Mouse (Mus musculus) MN1 (cell line): ENCODE measurements around the gene Klre1.
A peak's percentile ranks its signal among the peaks of the same experiment; 100 is the strongest.

Experiments used
- DNase-seq: peaks from one replicate; pipeline ENCODE4 v3.0.0-alpha.2; 2016; ENCODE audit warnings: low spot score

The Klre1 gene

DNA sequence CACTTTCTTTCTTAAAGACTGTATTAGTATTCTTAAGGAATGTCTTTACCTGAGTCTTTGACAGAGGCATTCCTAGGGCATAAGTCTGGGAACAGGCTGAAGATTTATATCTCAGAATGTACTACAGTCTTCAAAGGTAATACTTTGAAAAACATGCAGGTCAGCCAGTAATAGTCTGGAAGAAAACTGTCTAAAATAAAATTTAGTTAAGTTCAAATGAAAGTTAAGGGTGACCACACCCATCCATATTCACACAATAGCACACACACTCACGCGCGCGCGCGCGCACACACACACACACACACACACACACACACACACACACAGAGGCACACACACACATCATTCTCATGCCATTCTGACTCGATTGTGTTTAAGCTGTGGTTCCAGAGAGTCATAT is at the start of gene Klre1:
Gene Klre1, plus strand, starts transcription at position 301 of the 400 bp plus-strand sequence.
- no peak for DNase-seq

- DNase-seq, result no peak
These were observed 48.1 kb upstream of the Klre1 start for GRCm38 (mm10) chr6:129529605-129530004.

- DNase-seq, result no peak
These were observed 47.4 kb upstream of the Klre1 start for GRCm38 (mm10) chr6:129530261-129530660.

DNA sequence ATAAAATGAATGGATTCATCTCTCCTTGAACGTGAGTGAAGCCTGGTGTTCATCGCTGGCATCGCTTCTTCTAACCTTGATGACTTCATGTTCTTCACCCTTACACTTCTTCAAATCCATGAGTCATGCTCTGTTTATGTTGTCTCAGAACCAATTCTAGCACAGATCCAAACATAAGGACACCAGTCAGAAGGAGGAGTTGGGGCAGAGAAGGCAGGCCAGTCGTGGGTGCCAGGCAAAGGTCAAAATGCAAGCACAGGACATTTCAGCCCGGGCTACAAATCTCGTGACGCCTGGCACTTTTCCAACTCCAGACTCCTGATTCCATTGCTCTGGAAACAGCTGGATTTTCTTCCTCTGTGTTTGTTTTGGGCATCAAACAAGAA is 45.2 kb upstream of the Klre1 start:
- peak; percentile 88 for DNase-seq

DNA sequence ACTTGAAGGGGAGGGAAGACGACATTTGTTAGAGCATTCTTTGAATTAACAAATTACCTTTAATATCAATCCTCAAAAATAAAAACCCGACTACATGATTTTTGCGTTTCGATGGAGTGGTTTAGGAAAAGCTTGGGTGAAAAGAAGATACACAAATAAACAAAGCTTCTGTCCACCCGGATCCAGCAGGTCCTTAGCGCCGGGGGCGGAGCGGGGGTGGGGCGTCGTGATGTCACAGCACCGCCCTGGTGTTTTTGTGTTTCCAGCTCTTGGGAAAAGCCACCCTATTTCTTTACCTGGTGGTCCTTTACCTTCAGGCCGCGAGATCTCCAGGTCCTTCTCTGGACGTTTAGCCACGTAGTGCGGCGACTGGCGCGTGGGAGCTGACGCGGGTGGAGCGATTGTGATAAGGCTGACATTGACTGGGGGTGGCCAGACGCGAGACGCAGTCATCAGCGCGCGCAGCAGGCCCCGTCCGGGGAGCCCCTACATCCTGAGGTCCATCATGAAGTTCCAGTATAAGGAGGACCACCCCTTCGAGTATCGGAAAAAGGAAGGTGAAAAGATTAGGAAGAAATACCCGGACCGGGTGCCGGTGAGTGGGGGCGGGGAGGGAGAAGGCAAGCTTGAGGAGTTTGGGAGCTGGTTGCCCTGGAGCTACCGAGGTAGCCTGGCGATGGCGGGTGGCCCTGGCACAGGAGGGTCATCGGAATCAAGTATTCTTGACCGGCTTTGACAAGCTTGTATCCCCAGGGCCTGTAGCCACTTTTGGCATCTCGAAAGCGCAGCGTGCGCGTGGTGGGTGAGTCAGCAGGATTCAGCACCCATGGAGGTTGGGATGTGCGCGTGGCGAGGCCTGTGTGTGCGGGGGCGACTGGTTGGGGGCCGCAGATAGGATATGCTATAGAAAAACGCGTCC is 44.5 kb upstream of the Klre1 start, which contains the start of gene Gabarapl1:
Gene Gabarapl1, plus strand, starts transcription at position 219 of the 919 bp plus-strand sequence.
- DNase-seq, result peak; percentile 85

DNA sequence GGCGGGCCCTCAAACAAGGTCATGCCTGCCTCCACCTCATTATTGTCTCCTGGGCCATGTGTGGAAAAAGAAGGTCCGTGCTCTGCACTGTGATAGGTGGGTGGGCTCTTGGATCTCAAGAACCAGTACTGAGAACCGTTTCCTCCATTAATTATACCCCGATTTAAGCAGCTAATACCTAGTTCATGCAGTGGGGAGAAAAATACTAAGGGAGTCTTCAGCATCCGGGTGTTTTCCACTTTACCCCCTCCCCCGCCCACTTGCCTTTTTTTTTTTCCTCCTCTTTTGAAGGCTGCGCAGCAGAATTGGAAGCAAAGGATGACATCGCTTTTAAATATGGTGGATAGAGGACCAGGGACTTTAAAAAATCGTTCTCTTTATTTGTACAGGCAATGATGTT is 43.6 kb upstream of the Klre1 start:
- peak; percentile 59 for DNase-seq

DNA sequence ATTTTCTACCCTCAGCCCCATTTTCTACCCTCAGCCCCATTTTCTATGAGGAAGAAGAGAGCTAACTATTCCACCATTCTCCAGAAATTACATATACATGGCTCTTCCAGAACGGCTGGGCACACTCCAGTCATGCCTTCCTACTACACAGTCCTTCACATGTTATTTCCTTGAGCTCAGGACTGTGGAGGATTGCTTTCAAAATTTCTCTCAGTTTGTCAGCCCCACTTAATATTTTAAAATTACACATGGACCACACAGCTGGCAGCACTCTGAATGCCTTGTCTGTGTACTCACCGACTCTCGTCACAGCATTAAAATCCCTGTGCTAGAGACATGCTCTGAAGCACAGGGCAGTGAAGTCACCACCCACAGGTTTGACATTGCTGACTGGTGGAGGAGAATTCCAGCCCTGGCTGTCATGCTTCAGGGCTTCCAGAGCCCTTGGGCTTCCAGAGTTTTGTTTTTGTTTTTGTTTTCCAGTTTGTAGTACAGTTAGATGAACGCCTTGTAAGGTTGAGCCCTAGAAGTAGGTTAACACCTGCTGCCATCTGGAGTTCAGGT is 43.0 kb upstream of the Klre1 start:
- DNase-seq, result no peak

DNA sequence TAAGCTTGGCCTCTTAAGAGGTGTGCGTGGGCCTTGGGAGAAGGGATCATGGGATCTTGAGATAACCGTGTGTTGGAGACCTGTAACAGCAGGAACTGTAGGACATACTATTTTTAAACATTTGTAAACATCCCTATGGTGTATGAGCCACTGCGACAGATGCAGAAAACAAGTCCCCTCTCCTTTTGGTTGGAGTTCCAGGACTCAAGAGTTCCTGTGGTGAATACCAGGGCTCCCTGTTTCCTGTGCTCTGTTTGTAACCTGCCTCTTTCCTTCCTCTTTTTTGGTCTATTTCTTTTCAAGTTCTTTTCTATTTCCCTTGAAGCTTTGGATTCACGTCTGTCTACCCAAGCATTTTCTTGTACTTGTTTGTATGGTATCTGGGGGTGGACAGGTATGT is 42.0 kb upstream of the Klre1 start:
- DNase-seq, result no peak

DNA sequence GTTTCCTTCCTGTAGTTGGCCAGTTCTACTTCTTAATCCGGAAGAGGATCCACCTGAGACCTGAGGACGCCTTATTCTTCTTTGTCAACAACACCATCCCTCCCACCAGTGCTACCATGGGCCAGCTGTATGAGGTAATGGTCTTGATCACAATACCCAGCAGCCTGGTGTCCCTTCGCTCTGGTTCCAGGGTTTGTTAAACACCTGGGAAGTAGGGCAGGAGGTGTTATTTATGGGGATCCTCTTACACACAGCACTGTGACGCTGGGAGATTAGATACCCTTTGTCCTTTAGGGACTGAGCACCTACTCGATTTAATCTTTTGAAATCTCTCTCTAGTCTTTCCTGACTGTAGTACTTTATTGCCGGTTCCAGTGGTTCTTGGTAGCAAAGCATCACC is 39.1 kb upstream of the Klre1 start:
- DNase-seq, result no peak

- no peak for DNase-seq
These were observed 35.8 kb upstream of the Klre1 start for GRCm38 (mm10) chr6:129541931-129542330.

DNA sequence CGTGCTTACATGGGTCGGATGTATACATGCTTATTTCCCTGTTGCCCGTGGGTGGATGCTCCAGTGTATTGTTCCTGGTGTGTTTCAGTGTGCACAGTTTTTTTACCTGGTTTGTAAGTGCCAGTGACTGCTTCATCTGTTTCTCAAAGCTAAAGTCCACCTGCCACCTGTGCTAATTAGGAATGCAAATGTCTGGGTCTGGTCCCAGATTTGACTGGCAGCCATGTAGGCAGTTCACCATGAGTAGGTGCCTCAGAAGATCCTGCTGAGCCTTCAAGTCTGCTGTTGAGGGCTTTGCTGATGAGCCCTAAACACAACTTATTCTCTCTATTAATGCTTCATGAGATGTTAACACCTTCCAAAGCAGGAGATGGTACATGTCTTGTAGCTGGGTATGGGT is 35.2 kb upstream of the Klre1 start:
- no peak for DNase-seq

GRCm38 (mm10) chr6:129543709-129544606 is 33.7 kb upstream of the Klre1 start:
- peak; percentile 70 for DNase-seq

DNA sequence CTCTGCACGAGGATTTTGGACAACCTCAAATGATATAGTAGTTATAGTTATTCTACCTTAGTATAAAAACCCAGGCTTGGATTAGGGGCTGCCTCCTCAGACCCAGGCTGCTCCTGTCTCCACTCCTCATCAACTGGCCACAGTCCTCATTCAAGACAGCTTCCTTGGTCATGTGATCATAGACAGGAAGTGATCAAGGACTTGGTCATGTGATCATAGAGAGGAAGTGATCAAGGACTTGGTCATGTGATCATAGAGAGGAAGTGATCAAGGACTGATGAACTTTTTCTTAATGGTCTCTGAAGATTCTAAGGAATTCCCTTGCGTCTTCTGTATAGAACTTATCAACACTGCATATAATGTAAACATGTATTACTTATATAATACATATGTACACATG is 30.4 kb upstream of the Klre1 start:
- DNase-seq, result no peak

- DNase-seq, result no peak
These were observed 29.7 kb upstream of the Klre1 start for GRCm38 (mm10) chr6:129548009-129548408.

DNA sequence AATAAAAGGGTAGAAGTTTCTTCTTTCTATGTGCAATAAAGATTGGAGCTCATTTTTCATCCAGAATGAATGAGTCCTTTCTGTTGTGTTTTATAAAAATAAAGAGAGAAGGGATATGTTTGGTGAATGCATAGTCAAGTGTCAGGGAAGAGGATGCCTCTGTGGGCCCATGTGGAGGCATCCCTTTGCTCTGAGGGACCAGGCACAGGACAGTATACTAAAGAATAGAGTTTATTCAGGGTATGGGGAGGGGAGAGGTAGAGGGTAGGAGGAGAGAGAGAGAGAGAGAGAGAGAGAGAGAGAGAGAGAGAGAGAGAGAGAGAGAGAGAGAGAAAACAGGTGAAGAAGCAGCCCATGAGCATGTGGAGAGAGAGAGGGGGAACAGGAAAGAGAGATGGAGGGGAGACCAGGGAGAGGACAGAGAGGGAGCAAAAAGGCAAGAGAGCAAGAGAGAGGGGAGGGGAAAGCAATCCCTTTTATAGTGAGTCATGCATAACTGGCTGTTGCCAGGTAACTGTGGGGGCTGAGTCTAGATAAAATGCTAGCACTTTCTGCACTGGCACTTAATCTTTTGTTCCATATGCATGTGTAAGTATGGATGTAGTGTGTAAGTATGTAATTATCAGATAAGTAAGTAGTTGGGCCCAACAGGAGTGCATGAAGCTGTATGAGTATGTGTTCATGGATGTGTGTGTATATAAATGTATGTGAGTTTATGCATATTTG is 20.2 kb upstream of the Klre1 start:
- no peak for DNase-seq

- peak; percentile 66 for DNase-seq
These were observed 18.6 kb upstream of the Klre1 start for GRCm38 (mm10) chr6:129558946-129559640.

DNA sequence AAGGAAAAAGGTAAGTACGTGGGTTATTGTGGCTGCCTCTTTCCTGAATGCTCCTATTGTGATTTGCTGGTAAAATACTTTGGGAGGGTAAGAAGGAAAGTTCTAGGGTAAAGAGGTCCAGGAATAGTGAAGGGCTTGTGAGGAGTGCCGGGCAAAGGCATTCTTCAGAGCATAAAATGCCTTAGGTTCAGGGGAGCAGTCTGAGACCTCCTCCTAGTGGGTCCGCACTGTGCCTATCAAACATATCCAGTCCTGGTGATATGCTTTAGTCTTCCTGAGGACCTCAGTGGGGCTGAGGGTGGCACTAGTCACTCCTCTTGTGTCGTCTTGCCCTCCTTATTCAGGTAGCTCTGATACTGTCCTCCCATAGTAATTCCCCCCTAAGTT is 18.1 kb upstream of the Klre1 start:
- no peak for DNase-seq

- DNase-seq, result no peak
These were observed 12.4 kb upstream of the Klre1 start for GRCm38 (mm10) chr6:129565257-129565656.

- no peak for DNase-seq
These were observed 2.4 kb upstream of the Klre1 start for GRCm38 (mm10) chr6:129575315-129575714.

DNA sequence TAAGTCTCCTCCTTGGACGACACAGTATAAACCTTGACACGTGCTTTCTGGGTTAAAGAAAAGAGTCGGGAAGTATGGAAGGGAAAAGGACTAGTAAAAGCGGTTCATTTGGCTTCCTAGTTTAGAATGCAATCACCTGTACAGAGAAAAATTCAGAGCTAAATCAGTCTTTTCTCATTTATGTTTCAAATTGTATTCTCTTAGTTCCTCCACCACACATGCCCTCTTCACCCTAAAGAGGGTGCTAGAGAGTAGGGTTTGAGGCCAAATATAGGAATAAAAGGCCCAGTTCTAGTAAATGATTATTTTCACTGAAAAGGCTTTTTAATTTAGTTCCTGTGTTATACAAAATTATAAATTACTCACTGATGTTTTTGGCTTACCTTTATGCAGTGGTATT is 3.6 kb downstream of the Klre1 start:
- DNase-seq, result no peak

GRCm38 (mm10) chr6:129581896-129582295 is 4.2 kb downstream of the Klre1 start:
- no peak for DNase-seq
